Mouse (Mus musculus): Measurements from ENCODE around the gene Ppp2r1b. TPM values are rescaled to one million over a fixed set of nuclear protein-coding genes. Genes with fewer than 3 reads are reported as not detected.

Ppp2r1b gene
- 91.9 TPM for polyA plus RNA-seq (2017; shearing (Covaris generic))

DNA sequence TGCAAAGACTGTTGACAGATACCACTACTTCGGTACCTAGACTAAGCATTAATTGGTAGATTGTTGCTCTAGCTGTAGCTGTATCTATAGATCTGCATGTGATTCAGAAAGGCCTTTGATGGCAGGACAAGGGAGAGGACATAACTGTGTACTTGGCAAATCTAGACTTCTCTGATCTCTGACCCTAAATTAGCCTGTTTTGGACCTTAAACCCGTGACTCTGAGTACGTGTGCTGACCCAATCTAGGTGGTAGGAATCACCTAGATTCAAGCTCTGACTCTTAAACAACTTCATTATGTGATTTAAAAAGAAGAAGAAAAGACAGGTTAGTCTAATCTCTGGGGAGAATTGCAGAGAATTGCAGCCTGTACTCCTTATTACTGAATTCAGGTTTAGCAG is at the start of gene Ppp2r1b:
Gene Ppp2r1b, plus strand, starts transcription at position 221 of the 400 bp plus-strand sequence.

Other genes with a start within 250 kb of the Ppp2r1b start
- gene Sdhd, start 241.5 kb upstream of the Ppp2r1b start, polyA plus RNA-seq (2017; shearing (Covaris generic)), result 183 TPM
- 95.1 TPM for gene Timm8b, start 241.4 kb upstream of the Ppp2r1b start, polyA plus RNA-seq (2017; shearing (Covaris generic))
- gene Pih1d2, start 228.0 kb upstream of the Ppp2r1b start, polyA plus RNA-seq (2017; shearing (Covaris generic)), result 0.40 TPM
- 19.4 TPM for gene Nkapd1, start 227.8 kb upstream of the Ppp2r1b start, polyA plus RNA-seq (2017; shearing (Covaris generic))
- 48.1 TPM for gene Dlat, start 185.5 kb upstream of the Ppp2r1b start, polyA plus RNA-seq (2017; shearing (Covaris generic))
- 0.33 TPM for gene Dixdc1, start 105.8 kb upstream of the Ppp2r1b start, polyA plus RNA-seq (2017; shearing (Covaris generic))
- not detected for gene 2310030G06Rik, start 98.8 kb upstream of the Ppp2r1b start, polyA plus RNA-seq (2017; shearing (Covaris generic))
- not detected for gene Cryab, start 94.0 kb upstream of the Ppp2r1b start, polyA plus RNA-seq (2017; shearing (Covaris generic))
- gene Hspb2, start 92.9 kb upstream of the Ppp2r1b start, polyA plus RNA-seq (2017; shearing (Covaris generic)), result not detected
- 9.5 TPM for gene Fdxacb1, start 77.1 kb upstream of the Ppp2r1b start, polyA plus RNA-seq (2017; shearing (Covaris generic))
- gene Alg9, start 70.3 kb upstream of the Ppp2r1b start, polyA plus RNA-seq (2017; shearing (Covaris generic)), result 10.9 TPM
- 20.7 TPM for gene 1110032A03Rik, start 69.8 kb upstream of the Ppp2r1b start, polyA plus RNA-seq (2017; shearing (Covaris generic))
- gene Sik2, start 163.8 kb downstream of the Ppp2r1b start, polyA plus RNA-seq (2017; shearing (Covaris generic)), result 23.7 TPM
- gene Btg4, start 215.6 kb downstream of the Ppp2r1b start, polyA plus RNA-seq (2017; shearing (Covaris generic)), result 0.38 TPM
- not detected for gene Layn, start 231.8 kb downstream of the Ppp2r1b start, polyA plus RNA-seq (2017; shearing (Covaris generic))

All from inflammation-experienced regulatory T-cells, adult 16 weeks (primary cell).